Mouse (Mus musculus): ENCODE data around the gene Prcp. TPM values are rescaled to one million over a fixed set of nuclear protein-coding genes. Genes with fewer than 3 reads are reported as not detected.
"Not testable (repeated sequence)": the region's sequence is repeated elsewhere in the genome, so short reads cannot be mapped to it uniquely, and the experiment has no call there.

The Prcp gene
- polyA plus RNA-seq, 1 experiment from 2014 or later: 15.1 TPM

DNA sequence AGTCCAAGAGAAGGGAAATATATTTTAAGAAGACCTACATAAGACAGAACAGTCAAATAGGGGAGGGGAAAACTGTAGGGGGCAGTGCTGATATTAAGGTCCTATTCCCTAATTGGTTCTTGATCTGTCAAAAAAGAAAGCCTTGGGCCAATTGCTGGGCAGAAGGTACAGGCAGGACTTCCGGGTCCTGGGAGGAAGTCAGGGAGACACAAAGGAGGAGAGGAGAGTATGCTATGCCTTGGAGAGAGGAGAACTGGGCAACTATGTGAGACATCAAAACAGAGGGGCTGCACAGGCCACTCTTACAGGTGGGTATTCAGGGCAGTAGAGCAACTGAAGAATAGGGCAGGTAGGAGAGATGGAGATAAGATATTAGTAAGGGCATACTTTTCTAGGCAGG lies 87.6 kb downstream of the Prcp start:
- H3K4me1 ChIP-seq: no peaks in the 10 kb centered on the region
- no peak overlapping the region for H3K4me3 ChIP-seq
- no peaks in the 10 kb centered on the region for H3K36me3 ChIP-seq
- no peaks in the 10 kb centered on the region for H3K27me3 ChIP-seq (ENCODE audit: insufficient read depth, poor library complexity, severe bottlenecking)
- DNase-seq (ENCODE audit: low spot score): no peak
- 60% methylated on average over 1 of the region's 1 CpGs for WGBS
- H3K9me3 ChIP-seq: no peaks in the 10 kb centered on the region
- no peak overlapping the region for H3K27ac ChIP-seq

DNA sequence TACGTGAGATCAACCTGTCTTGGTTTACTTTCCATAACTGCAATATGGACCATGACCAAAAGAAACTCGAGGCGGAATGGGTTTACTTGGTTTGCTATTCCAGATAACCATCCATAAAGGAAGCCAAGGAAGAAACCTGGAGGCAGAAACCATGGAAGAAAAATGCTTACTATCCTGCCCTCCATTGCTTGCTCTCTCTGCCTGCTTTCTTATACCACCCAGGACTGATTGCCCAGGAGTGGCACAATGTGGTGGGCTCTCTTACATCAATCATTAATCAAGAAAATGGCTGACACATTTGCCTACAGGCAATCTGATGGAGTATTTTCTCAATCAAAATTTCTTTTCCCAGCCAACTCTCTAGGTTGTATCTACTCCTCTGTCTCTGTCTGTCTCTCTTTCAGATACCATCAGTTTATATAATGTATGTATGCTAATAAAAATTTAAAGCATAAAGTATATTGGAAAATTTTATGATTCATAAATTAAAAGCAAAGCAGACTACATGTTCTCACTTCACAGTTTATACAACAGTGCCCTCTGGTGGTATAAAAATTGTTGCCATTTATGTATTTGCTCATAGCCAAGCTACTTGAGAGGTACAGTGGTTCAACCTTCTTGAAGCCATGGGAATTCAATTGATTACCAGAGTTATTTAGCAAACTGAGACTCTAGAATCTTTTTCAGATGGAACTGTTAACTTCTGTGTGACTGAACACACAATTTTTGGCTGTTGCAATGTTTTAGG lies 90.7 kb downstream of the Prcp start:
- WGBS: 68% methylated on average over 3 of the region's 3 CpGs
- no peak for DNase-seq (ENCODE audit: low spot score)

DNA sequence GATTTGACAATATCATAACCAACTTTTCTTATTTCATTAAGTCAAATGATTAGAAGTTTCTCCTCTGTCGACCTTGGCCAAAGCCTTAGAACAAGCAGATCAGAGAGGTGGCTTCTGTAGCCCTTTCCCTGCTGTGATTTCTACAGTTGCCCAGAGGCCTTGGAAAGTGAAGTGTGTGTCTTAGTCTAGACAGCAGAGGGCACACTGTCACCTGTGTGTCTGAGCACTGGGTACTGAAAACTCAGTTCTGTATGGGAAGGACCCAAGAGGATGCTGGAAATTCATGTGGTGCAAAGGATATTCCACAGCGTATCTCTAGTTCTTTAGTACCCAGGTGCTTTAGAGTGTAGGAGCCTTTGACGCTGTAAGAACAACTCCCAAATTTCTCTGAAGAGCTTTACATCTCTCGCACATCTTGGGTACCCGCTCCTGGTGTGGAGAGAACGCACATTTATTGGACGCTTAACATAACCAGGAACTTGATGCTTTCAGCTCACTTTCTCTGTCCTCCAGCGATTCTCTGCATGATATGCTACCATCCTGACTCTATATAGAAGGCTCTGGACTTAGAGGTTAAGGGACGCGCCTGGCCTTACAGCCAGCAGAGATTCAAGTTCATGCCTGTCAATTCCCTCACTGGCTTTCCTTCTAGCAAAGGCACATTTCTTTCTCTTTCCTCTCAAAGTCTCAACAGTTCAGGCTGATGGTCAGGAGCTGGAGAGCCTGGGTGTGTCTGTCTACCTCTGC lies 93.3 kb downstream of the Prcp start:
- Histone ChIP-seq H3K27me3 (ENCODE audit: insufficient read depth, poor library complexity, severe bottlenecking) (no peaks in the 10 kb centered on the region), H3K4me3 (no peak overlapping the region), H3K9me3 (no peaks in the 10 kb centered on the region), H3K27ac (no peak overlapping the region), H3K4me1 (no peaks in the 10 kb centered on the region), H3K36me3 (no peaks in the 10 kb centered on the region)
- DNase-seq (ENCODE audit: low spot score): no peak
- WGBS: 69% methylated on average over 10 of the region's 10 CpGs

More for the DNA sequence above, 90.7 kb downstream of the Prcp start:
- no peaks in the 10 kb centered on the region for H3K9me3 ChIP-seq
- H3K36me3 ChIP-seq: no peaks in the 10 kb centered on the region
- no peak overlapping the region for H3K4me3 ChIP-seq
- H3K27me3 ChIP-seq (ENCODE audit: insufficient read depth, poor library complexity, severe bottlenecking): no peaks in the 10 kb centered on the region
- H3K4me1 ChIP-seq: no peaks in the 10 kb centered on the region
- H3K27ac ChIP-seq: no peak overlapping the region

DNA sequence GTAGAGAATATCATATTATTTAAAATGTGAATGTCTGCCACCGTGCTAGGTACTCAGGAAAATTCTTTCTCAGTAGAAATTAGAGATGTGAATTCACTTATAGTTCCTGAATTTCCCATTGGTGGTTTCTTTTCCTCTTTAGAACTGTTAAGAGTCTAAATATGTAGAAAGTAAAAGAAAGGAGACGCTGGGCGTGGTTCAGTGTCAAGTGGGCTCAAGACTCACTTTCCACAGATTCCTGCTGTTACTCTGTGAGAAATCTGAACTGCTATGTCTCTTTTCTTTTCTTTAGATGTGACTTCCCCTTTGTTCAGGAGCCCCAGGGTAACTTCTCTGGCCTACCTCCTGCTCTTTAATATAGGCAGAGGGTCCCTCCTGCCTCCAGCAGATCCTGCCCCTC lies 103.2 kb downstream of the Prcp start:
- H3K4me1 ChIP-seq: no peaks in the 10 kb centered on the region
- H3K9me3 ChIP-seq: no peaks in the 10 kb centered on the region
- H3K27ac ChIP-seq: no peak overlapping the region
- no peak for DNase-seq (ENCODE audit: low spot score)
- no peaks in the 10 kb centered on the region for H3K36me3 ChIP-seq
- WGBS: 87% methylated on average over 3 of the region's 3 CpGs
- H3K27me3 ChIP-seq (ENCODE audit: insufficient read depth, poor library complexity, severe bottlenecking): no peaks in the 10 kb centered on the region
- H3K4me3 ChIP-seq: no peak overlapping the region

DNA sequence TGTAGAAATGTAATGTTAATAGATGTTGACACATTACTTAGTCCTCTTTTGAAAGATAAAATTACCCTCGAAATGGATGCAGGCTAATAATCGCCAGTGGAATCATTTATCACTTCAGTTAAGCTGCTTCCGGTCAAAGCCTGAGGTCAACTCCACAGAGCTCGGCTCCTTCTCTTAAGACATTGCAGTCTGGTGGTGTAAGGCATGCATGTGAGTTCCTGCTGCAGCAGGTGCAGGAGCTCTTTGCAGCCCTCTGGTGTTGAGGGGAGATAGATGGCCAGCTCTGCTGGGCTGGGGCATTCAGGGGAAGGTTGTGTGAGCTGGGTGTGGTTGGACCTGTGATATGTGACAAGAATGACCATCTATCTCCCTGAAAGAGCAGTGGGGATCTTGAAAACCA lies 104.0 kb downstream of the Prcp start:
- DNase-seq (ENCODE audit: low spot score): no peak
- Histone ChIP-seq H3K4me1 (no peaks in the 10 kb centered on the region), H3K4me3 (no peak overlapping the region), H3K9me3 (no peaks in the 10 kb centered on the region), H3K27me3 (ENCODE audit: insufficient read depth, poor library complexity, severe bottlenecking) (no peaks in the 10 kb centered on the region), H3K36me3 (no peaks in the 10 kb centered on the region), H3K27ac (no peak overlapping the region)
- 69% methylated on average over 4 of the region's 4 CpGs for WGBS

DNA sequence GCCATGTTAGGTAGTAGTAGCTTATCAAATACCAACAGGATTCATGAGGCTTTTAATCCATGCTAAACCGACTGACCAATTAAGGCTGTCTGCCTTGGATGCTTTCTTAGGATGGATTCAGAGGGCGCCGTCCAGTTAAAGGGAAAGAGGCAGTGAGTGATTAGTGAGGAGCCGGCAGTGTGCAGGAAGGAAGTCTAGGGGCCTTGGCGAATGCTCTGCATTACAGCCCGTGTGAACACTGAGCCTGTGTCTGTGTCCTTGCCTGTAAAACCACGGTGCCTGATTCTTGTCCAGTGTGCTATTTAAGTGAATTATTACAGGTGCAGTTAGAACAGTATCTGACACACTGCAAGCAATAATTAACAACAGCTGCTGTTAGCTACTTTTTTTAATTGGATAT lies 104.5 kb downstream of the Prcp start:
- H3K36me3 ChIP-seq; H3K27ac ChIP-seq; H3K27me3 ChIP-seq (ENCODE audit: insufficient read depth, poor library complexity, severe bottlenecking); H3K4me3 ChIP-seq; H3K9me3 ChIP-seq; H3K4me1 ChIP-seq; DNase-seq (ENCODE audit: low spot score): not testable (repeated sequence)
- WGBS: 47% methylated on average over 7 of the region's 7 CpGs

DNA sequence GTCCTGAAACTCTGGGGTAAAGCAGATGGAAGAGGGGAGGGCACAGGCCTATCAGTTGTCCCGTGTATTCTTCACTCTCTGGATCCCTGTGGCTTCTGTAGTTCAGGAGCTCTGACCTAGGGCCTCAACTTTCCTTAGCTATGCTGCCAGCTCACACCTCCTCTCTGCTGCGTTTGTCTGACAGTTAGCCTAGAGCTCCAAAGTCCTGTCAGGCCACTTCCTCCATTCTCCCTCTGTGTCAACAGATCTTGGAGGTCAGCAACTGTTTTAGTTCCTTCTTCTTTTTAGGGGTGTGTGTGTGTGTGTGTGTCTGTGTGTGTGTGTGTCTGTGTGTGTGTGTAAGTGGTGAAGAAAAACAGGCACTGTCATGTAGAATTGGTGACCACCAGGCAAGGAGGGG lies 106.5 kb downstream of the Prcp start:
- DNase-seq (ENCODE audit: low spot score): no peak
- no peak overlapping the region for H3K4me3 ChIP-seq
- H3K4me1 ChIP-seq: no peaks in the 10 kb centered on the region
- WGBS: 26% methylated on average over 2 of the region's 2 CpGs
- H3K36me3 ChIP-seq: no peaks in the 10 kb centered on the region
- H3K27me3 ChIP-seq (ENCODE audit: insufficient read depth, poor library complexity, severe bottlenecking): no peaks in the 10 kb centered on the region
- no peak overlapping the region for H3K27ac ChIP-seq
- H3K9me3 ChIP-seq: no peaks in the 10 kb centered on the region

DNA sequence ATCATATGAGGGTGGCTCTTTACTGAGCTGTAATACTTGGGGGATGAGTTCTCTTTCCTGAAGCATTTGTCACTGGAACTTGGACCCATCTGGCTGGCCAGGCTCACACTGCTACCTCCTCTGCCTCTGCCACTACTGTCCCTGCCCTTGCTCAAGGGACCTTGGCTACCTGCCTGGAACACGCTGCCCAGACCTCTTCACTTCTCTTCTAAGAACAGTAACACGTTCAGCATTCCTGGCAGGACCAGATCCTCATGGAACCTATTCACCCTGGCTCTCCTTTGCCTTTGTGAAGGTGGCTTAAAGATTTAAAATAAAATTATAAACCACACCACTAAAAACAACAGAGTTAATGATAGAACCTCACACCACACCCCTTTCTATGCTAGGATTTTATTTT lies 107.6 kb downstream of the Prcp start:
- H3K4me1 ChIP-seq: no peaks in the 10 kb centered on the region
- no peaks in the 10 kb centered on the region for H3K27me3 ChIP-seq (ENCODE audit: insufficient read depth, poor library complexity, severe bottlenecking)
- DNase-seq (ENCODE audit: low spot score): no peak
- 68% methylated on average over 2 of the region's 2 CpGs for WGBS
- H3K36me3 ChIP-seq: no peaks in the 10 kb centered on the region
- no peak overlapping the region for H3K27ac ChIP-seq
- H3K4me3 ChIP-seq: no peak overlapping the region
- no peaks in the 10 kb centered on the region for H3K9me3 ChIP-seq

Other genes starting within 250 kb of the Prcp start
- gene Ankrd42, start 237.3 kb upstream of the Prcp start, polyA plus RNA-seq (2016; fragmentation: Nextera tagmentation; extraction: Ambion mirVana): 3.9 and 4.1 TPM in 2 replicates
- 13.1 and 19.1 TPM in 2 replicates for gene Pcf11, start 204.5 kb upstream of the Prcp start, polyA plus RNA-seq (2016; fragmentation: Nextera tagmentation; extraction: Ambion mirVana)
- 4.8 and 7.2 TPM in 2 replicates for gene Rab30, start 132.9 kb upstream of the Prcp start, polyA plus RNA-seq (2016; fragmentation: Nextera tagmentation; extraction: Ambion mirVana)
- 13.8 and 17.3 TPM in 2 replicates for gene Ddias, start 223 bp upstream of the Prcp start, polyA plus RNA-seq (2016; fragmentation: Nextera tagmentation; extraction: Ambion mirVana)
- gene Fam181b, start 205.4 kb downstream of the Prcp start, polyA plus RNA-seq (2016; fragmentation: Nextera tagmentation; extraction: Ambion mirVana): 1.6 and 3.8 TPM in 2 replicates